Mouse (Mus musculus): ENCODE measurements around the gene Rwdd2b. TPM values are rescaled to one million over a fixed set of nuclear protein-coding genes. Genes with fewer than 3 reads are reported as not detected.

The Rwdd2b gene
- total RNA-seq, 1 experiment = 4.6 TPM

DNA sequence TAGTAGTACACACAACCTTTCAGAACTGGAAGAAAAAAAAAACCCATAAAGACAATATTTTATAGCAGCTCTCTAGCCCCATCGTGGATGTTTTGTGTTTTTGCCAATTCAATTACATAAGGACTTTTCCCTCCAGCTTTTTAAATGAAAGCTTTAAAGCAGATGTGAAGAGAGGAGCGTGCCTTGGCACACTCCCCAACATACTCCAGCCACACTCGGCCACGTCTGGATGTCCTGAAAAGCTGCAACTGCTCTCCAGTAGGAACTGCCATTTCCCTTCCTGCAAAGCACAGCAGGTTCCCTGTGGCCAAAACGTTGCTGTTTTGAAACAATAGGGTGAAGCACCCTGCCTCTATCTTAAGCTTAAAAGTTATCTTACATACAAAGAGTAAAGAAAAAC is 1.9 kb upstream of the Rwdd2b start:
- H3K27ac ChIP-seq (ENCODE audit: insufficient read depth, low read depth, low read length, poor library complexity, severe bottlenecking) = no peak overlapping the region

DNA sequence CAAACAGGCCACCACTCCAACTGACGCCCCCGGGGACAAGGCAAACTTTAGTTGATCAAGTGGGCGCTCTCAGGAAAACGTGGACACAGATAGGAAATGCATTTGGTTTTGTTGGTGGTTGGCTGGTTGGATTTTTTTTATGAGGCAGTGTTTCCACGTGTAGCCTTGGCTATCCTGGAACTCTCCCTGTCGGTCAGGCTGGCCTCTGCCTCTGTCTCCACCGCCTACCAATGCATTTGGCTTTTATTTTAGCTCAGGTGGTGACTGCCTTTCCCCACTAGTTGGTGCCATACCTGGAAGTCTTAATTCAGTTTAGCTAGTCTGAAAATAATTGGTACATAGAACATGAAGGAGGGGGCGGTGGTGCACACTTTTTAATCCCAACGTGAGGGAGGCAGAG is 716 bp upstream of the Rwdd2b start:
- Histone ChIP-seq H3K4me1 (ENCODE audit: control insufficient read depth in 2 of 2, insufficient read depth in 2 of 2, low read length in 2 of 2, poor library complexity in 1 of 2) (peaks cover 2 to 13% of the 10 kb centered on the region in 2 experiments; a peak in 2 of 4 replicates), H3K9me3 (ENCODE audit: control insufficient read depth, insufficient read depth, low read depth, low read length) (no peaks in the 10 kb centered on the region), H3K36me3 (ENCODE audit: control insufficient read depth, insufficient read depth, low read length, poor library complexity, severe bottlenecking) (no peaks in the 10 kb centered on the region), H3K9ac (ENCODE audit: insufficient read depth, low read depth, low read length, poor library complexity, severe bottlenecking) (peak overlapping the region; percentile 56), H3K4me3 (ENCODE audit: insufficient read depth in 1 of 2, low read depth in 1 of 2, low read length in 2 of 2, poor library complexity in 1 of 2, severe bottlenecking in 1 of 2) (peak overlapping the region; percentile 90 to 97), H3K27ac (ENCODE audit: insufficient read depth, low read depth, low read length, poor library complexity, severe bottlenecking) (no peak overlapping the region; the same call in 1 of the 2 replicates)
- in situ Hi-C loops (cut with MboI; ENCODE audit: low sequenced_read_pairs in 2 of 2, unreplicated experiment in 2 of 2) = no loop called here
- DNase-seq (ENCODE audit: low read depth, low spot score) = no peak
- TF ChIP-seq ZNF384 (IDR thresholded peaks at IDR 0.05; ENCODE audit: low read depth, low read length) (no peak), MAFK (IDR thresholded peaks at IDR 0.05; ENCODE audit: insufficient read depth, low read depth, low read length) (no peak), HCFC1 (IDR thresholded peaks at IDR 0.05; ENCODE audit: borderline replicate concordance, insufficient read depth, low read length) (no peak), CHD2 (IDR thresholded peaks at IDR 0.05; ENCODE audit: low read depth, low read length) (no peak), ZC3H11A (IDR thresholded peaks at IDR 0.05; ENCODE audit: borderline replicate concordance, low read depth, low read length) (no peak)

More for the DNA sequence above, 1.9 kb upstream of the Rwdd2b start:
- Histone ChIP-seq H3K9ac (ENCODE audit: insufficient read depth, low read depth, low read length, poor library complexity, severe bottlenecking) (no peak overlapping the region), H3K4me1 (ENCODE audit: control insufficient read depth in 2 of 2, insufficient read depth in 2 of 2, low read length in 2 of 2, poor library complexity in 1 of 2) (peaks cover 0 to 8% of the 10 kb centered on the region in 2 experiments; a peak in 1 of 4 replicates), H3K9me3 (ENCODE audit: control insufficient read depth, insufficient read depth, low read depth, low read length) (no peaks in the 10 kb centered on the region), H3K4me3 (ENCODE audit: insufficient read depth in 1 of 2, low read depth in 1 of 2, low read length in 2 of 2, poor library complexity in 1 of 2, severe bottlenecking in 1 of 2) (no peak overlapping the region), H3K36me3 (ENCODE audit: control insufficient read depth, insufficient read depth, low read length, poor library complexity, severe bottlenecking) (no peaks in the 10 kb centered on the region)
- TF ChIP-seq HCFC1 (IDR thresholded peaks at IDR 0.05; ENCODE audit: borderline replicate concordance, insufficient read depth, low read length) (no peak), ZC3H11A (IDR thresholded peaks at IDR 0.05; ENCODE audit: borderline replicate concordance, low read depth, low read length) (no peak), CHD2 (IDR thresholded peaks at IDR 0.05; ENCODE audit: low read depth, low read length) (no peak), MAFK (IDR thresholded peaks at IDR 0.05; ENCODE audit: insufficient read depth, low read depth, low read length) (no peak), ZNF384 (IDR thresholded peaks at IDR 0.05; ENCODE audit: low read depth, low read length) (no peak)
- in situ Hi-C loops (cut with MboI; ENCODE audit: low sequenced_read_pairs in 2 of 2, unreplicated experiment in 2 of 2) = no loop called here
- no peak for DNase-seq (ENCODE audit: low read depth, low spot score)

DNA sequence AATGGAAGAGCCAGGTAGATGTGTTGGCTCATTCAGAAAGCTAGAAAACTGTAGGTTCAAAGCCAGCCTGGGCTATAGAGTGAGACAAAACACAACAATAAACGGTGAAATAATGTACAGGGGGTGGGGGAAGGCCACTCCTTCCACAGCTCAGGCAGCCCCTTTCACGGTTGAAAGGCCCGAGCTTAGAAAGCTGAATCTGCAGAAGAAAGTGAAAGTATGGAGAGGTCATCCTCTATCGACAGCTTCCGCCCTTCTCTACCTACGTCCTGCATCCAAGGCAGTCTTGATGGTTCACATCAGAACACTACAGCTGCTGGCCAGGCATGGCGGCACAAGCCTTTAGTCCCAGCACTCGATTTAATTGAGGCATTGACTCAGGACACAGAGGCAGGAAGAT is 1.7 kb downstream of the Rwdd2b start:
- no peaks in the 10 kb centered on the region for H3K36me3 ChIP-seq (ENCODE audit: control insufficient read depth, insufficient read depth, low read length, poor library complexity, severe bottlenecking)
- in situ Hi-C loops (cut with MboI; ENCODE audit: low sequenced_read_pairs in 2 of 2, unreplicated experiment in 2 of 2) = no loop called here
- H3K4me3 ChIP-seq (ENCODE audit: insufficient read depth in 1 of 2, low read depth in 1 of 2, low read length in 2 of 2, poor library complexity in 1 of 2, severe bottlenecking in 1 of 2) = no peak overlapping the region
- H3K27ac ChIP-seq (ENCODE audit: insufficient read depth, low read depth, low read length, poor library complexity, severe bottlenecking) = no peak overlapping the region
- H3K9me3 ChIP-seq (ENCODE audit: control insufficient read depth, insufficient read depth, low read depth, low read length) = no peaks in the 10 kb centered on the region
- no peak overlapping the region for H3K9ac ChIP-seq (ENCODE audit: insufficient read depth, low read depth, low read length, poor library complexity, severe bottlenecking)
- peaks cover 2 to 14% of the 10 kb centered on the region in 2 experiments; a peak in 3 of 4 replicates for H3K4me1 ChIP-seq (ENCODE audit: control insufficient read depth in 2 of 2, insufficient read depth in 2 of 2, low read length in 2 of 2, poor library complexity in 1 of 2)
- TF ChIP-seq MAFK (IDR thresholded peaks at IDR 0.05; ENCODE audit: insufficient read depth, low read depth, low read length) (no peak), ZNF384 (IDR thresholded peaks at IDR 0.05; ENCODE audit: low read depth, low read length) (no peak), HCFC1 (IDR thresholded peaks at IDR 0.05; ENCODE audit: borderline replicate concordance, insufficient read depth, low read length) (no peak), ZC3H11A (IDR thresholded peaks at IDR 0.05; ENCODE audit: borderline replicate concordance, low read depth, low read length) (no peak), CHD2 (IDR thresholded peaks at IDR 0.05; ENCODE audit: low read depth, low read length) (no peak)
- no peak for DNase-seq (ENCODE audit: low read depth, low spot score)

DNA sequence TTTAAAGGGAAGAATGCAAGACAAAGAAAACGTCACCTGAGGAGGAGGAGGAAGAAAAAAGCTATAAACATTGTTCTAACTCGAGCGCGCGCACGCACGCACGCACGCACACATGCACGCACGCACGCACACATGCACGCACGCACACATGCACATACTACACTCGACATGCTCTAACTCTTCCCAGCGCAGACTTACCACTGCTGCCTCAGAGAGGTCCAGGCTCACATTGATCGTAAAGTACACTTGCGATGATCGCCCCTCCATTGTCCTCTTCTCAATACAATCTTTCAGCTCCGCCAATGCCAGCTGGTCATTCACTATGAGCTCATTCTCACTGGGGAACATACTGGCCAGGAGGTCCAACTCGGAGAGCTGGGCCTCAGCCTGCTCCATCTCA is 3.3 kb downstream of the Rwdd2b start:
- no peaks in the 10 kb centered on the region for H3K9me3 ChIP-seq (ENCODE audit: control insufficient read depth, insufficient read depth, low read depth, low read length)
- H3K27ac ChIP-seq (ENCODE audit: insufficient read depth, low read depth, low read length, poor library complexity, severe bottlenecking) = no peak overlapping the region
- no peak for DNase-seq (ENCODE audit: low read depth, low spot score)
- H3K4me1 ChIP-seq (ENCODE audit: control insufficient read depth in 2 of 2, insufficient read depth in 2 of 2, low read length in 2 of 2, poor library complexity in 1 of 2) = peaks cover 2 to 14% of the 10 kb centered on the region in 2 experiments; a peak in 3 of 4 replicates
- TF ChIP-seq CHD2 (IDR thresholded peaks at IDR 0.05; ENCODE audit: low read depth, low read length) (no peak), MAFK (IDR thresholded peaks at IDR 0.05; ENCODE audit: insufficient read depth, low read depth, low read length) (no peak), ZNF384 (IDR thresholded peaks at IDR 0.05; ENCODE audit: low read depth, low read length) (no peak), ZC3H11A (IDR thresholded peaks at IDR 0.05; ENCODE audit: borderline replicate concordance, low read depth, low read length) (no peak), HCFC1 (IDR thresholded peaks at IDR 0.05; ENCODE audit: borderline replicate concordance, insufficient read depth, low read length) (no peak)
- peak overlapping the region; percentile 22 to 26; a peak in 2 of 4 replicates for H3K4me3 ChIP-seq (ENCODE audit: insufficient read depth in 1 of 2, low read depth in 1 of 2, low read length in 2 of 2, poor library complexity in 1 of 2, severe bottlenecking in 1 of 2)
- no peak overlapping the region for H3K9ac ChIP-seq (ENCODE audit: insufficient read depth, low read depth, low read length, poor library complexity, severe bottlenecking)
- in situ Hi-C loops (cut with MboI; ENCODE audit: low sequenced_read_pairs in 2 of 2, unreplicated experiment in 2 of 2) = no loop called here
- H3K36me3 ChIP-seq (ENCODE audit: control insufficient read depth, insufficient read depth, low read length, poor library complexity, severe bottlenecking) = no peaks in the 10 kb centered on the region

Data from ES-E14 (cell line).